Mouse (Mus musculus): Measurements from ENCODE around the gene Zfp768.

- TF ChIP-seq CTCF (IDR thresholded peaks at IDR 0.05; ENCODE audit: low read depth) (no peak), EP300 (optimal IDR thresholded peaks at IDR 0.05) (no peak)
Measured at GRCm38 (mm10) chr7:127296786-127297555, 48.4 kb downstream of the Zfp768 start.
